Mouse (Mus musculus) liver, adult 2 months (tissue): ENCODE data around the gene Sec14l1.

Source experiments
- CTCF ChIP-seq: fragments of 200-500 bp; IDR thresholded peaks from 2 replicates; pipeline ENCODE4 v1.5.1; 2011; ENCODE audit warnings: low read depth, low read length, control low read depth
- POLR2A ChIP-seq: fragments of 200-500 bp; IDR thresholded peaks from 2 replicates; pipeline ENCODE4 v1.6.1; 2011; ENCODE audit warnings: low read length, control low read depth; ENCODE audit not compliant: insufficient read depth; ENCODE audit errors: extremely low read depth

GRCm38 (mm10) chr11:117083052-117083881 lies 31.7 kb upstream of the Sec14l1 start:
- no peak for TF ChIP-seq CTCF
- no peak for TF ChIP-seq POLR2A
